Mouse (Mus musculus) kidney, embryonic 15.5 days (tissue): Measurements from ENCODE around the gene Gins2. TPM values are rescaled to one million over a fixed set of nuclear protein-coding genes. Genes with fewer than 3 reads are reported as not detected.

Experiments used
- ATAC-seq: fragments of 200-750 bp; cut with Nextera tagmentation; replicated peaks from 2 replicates; pipeline ENCODE4 v1.8.0; 2017; ENCODE audit warnings: moderate TSS enrichment; ENCODE audit not compliant: low FRiP score
- H3K27ac ChIP-seq: fragments of 300-500 bp; sonication (generic); 2 replicates; pipeline ENCODE4 v1.5.1; 2015; ENCODE audit warnings: mild to moderate bottlenecking, inconsistent platforms
- H3K27me3 ChIP-seq: fragments of 300-500 bp; sonication (generic); 2 replicates; pipeline ENCODE4 v1.6.1; 2015; ENCODE audit warnings: inconsistent platforms
- H3K36me3 ChIP-seq: fragments of 300-500 bp; sonication (generic); 2 replicates; pipeline ENCODE4 v1.6.1; 2015; ENCODE audit warnings: inconsistent platforms
- H3K4me1 ChIP-seq: fragments of 300-500 bp; sonication (generic); 2 replicates; pipeline ENCODE4 v1.6.1; 2015; ENCODE audit warnings: inconsistent platforms
- H3K4me2 ChIP-seq: fragments of 300-500 bp; sonication (generic); 2 replicates; pipeline ENCODE4 v1.6.1; 2015; ENCODE audit warnings: moderate library complexity, mild to moderate bottlenecking, inconsistent platforms
- H3K4me3 ChIP-seq: fragments of 300-500 bp; sonication (generic); replicated peaks from 2 replicates; pipeline ENCODE4 v1.5.1; 2015; ENCODE audit warnings: mild to moderate bottlenecking, inconsistent platforms
- H3K9ac ChIP-seq: fragments of 300-500 bp; sonication (generic); 2 replicates; pipeline ENCODE4 v1.6.1; 2015; ENCODE audit warnings: mild to moderate bottlenecking, inconsistent platforms
- H3K9me3 ChIP-seq: fragments of 300-500 bp; sonication (generic); replicated peaks from 2 replicates; pipeline ENCODE4 v1.6.1; 2016; ENCODE audit warnings: inconsistent platforms
- WGBS: fragments of 180-500 bp; shearing (Covaris S2); methylation state at CpG from one replicate; pipeline ENCODE4 v1.1.7; 2015; ENCODE audit warnings: mixed read lengths; 5-methylcytosine and 5-hydroxymethylcytosine counted together
- polyA plus RNA-seq: library from polyadenylated mRNA; unstranded; fragments of >200 nt; fragmentation: Nextera tagmentation; extraction: Ambion mirVana; gene quantifications from 2 replicates; pipeline ENCODE4 v1.2.1, GENCODE M21; 2015

Gene Gins2
- polyA plus RNA-seq, 1 experiment from 2014 or later: 107 TPM

DNA sequence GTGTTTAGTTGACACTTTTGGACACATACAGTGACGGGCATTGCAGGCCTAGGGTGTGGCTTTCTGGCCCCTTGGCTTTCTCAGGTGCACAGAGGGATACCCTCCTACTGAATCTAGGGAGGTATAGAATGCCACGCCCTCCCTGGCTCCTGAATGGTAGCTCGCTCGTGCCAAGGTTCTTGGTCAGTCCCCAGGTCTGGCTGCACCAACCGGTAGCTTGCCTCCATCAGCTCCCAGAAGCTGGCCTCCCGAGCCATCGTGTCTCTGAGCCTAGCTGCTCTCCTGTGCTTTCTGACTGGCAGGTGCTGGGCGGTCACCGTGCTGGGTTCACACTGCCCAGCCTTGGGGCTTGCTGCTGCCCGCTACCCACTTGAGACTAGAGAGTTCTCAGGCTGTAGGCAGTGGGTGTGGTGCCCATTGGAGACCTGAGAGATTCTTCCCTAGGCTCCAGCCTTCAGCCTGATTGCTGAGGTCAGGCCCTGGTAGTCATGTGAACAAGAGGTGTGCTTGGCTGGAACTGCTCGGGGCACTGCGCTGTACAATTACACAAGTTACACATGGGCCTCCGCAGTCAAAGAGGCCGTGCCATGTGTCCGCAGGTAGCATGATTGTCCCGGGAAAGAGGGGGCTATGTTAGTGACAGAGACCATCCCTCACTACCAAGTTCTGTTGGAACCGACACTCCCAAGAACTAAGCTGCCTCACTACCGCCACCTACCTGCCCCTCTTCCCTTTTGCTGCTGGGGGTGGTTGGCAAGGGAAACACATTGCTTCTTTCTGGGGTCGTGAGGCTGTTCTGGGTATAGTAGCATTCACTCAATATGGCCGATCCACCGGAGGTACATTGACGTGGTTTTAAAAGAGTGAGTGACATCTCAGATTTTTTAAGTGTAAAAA, 27.3 kb downstream of the Gins2 start:
- no peaks in the 10 kb centered on the region for H3K27me3 ChIP-seq
- no peak overlapping the region for H3K4me2 ChIP-seq
- 80% methylated on average over 22 of the region's 22 CpGs for whole genome bisulfite sequencing
- no peak overlapping the region for H3K4me3 ChIP-seq
- peaks cover 89% of the 10 kb centered on the region for H3K4me1 ChIP-seq
- H3K27ac ChIP-seq: 0 out of 2 replicates have a peak overlapping the region, but pooled peaks have one; percentile 88
- peaks cover 9% of the 10 kb centered on the region for H3K36me3 ChIP-seq
- no peak overlapping the region for H3K9ac ChIP-seq
- no peak for ATAC-seq
- H3K9me3 ChIP-seq: no peaks in the 10 kb centered on the region

DNA sequence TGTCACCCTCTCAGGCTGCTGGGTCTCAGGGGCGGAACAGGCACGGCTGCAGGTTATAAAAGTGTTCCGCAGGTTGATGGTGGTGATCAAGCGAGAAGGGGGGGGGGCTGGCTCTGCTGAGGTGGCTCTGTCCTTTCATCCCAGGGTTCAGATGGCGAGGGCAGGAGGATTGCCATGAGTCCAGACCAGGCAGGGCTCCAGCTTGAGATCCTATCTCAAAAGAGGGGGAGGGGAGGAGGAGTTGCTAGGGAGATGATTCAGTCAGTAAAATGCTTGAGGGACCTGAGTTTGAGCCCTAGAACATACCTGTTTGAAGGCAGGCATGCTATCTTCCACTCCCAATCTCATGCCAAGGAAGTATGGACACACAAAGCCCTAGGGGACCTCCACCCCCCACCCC, 28.6 kb downstream of the Gins2 start:
- Histone ChIP-seq H3K4me1 (peaks cover 99% of the 10 kb centered on the region), H3K9me3 (no peaks in the 10 kb centered on the region), H3K4me3 (no peak overlapping the region), H3K9ac (no peak overlapping the region), H3K27ac (no peak overlapping the region), H3K27me3 (no peaks in the 10 kb centered on the region), H3K4me2 (no peak overlapping the region), H3K36me3 (no peaks in the 10 kb centered on the region)
- ATAC-seq: no peak
- whole genome bisulfite sequencing: 72% methylated on average over 5 of the region's 5 CpGs

DNA sequence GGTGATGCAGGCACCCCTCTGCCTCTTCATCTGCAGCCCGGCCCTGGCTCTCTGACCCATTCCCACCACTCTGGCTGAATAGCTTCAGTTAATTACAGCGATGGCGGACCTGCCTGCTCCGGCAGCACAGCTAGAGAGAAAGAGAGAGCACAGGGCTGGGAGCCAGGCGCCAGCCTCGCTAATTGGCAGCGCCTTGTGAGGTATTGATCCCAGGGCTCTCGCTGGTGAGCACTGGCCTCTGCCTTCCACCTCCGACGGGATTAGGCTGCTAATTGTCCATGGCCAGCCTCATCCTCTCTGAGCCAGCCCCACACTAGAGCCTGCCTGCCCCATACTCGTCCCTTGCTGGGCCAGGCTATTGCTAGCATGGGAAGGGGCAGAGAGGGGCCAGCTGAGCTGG, 29.4 kb downstream of the Gins2 start:
- no peak overlapping the region for H3K4me3 ChIP-seq
- H3K9me3 ChIP-seq: no peaks in the 10 kb centered on the region
- peaks cover 99% of the 10 kb centered on the region for H3K4me1 ChIP-seq
- no peak overlapping the region for H3K4me2 ChIP-seq
- H3K9ac ChIP-seq: no peak overlapping the region
- no peak for ATAC-seq
- H3K36me3 ChIP-seq: peaks cover 6% of the 10 kb centered on the region
- H3K27ac ChIP-seq: no peak overlapping the region
- WGBS: 44% methylated on average over 11 of the region's 11 CpGs
- no peaks in the 10 kb centered on the region for H3K27me3 ChIP-seq

DNA sequence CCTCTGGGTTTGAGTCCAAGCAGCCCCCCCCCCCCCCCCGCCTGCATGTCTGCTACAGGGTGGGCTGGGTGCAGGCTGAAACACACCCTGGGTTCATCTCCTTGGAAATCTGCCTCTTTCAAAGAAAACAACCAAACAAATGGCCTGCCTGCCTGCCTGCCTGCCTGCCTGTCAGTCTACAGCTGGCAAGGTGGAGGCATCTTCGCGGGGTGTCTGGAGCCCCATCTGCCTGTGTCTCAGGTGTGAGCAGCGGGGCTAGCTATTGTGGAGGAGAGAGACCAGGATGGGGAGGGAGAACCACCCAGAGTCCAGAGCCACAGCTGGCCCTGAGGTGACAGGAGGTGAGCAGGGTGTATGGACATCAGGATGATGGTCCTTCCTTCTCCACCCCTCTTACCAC, 30.9 kb downstream of the Gins2 start:
- H3K9me3 ChIP-seq: no peaks in the 10 kb centered on the region
- H3K27ac ChIP-seq: no peak overlapping the region
- no peak overlapping the region for H3K4me3 ChIP-seq
- no peak overlapping the region for H3K4me2 ChIP-seq
- peaks cover 95% of the 10 kb centered on the region for H3K4me1 ChIP-seq
- ATAC-seq: no peak
- H3K27me3 ChIP-seq: no peaks in the 10 kb centered on the region
- no peak overlapping the region for H3K9ac ChIP-seq
- 59% methylated on average over 4 of the region's 4 CpGs for WGBS
- H3K36me3 ChIP-seq: peaks cover 16% of the 10 kb centered on the region

DNA sequence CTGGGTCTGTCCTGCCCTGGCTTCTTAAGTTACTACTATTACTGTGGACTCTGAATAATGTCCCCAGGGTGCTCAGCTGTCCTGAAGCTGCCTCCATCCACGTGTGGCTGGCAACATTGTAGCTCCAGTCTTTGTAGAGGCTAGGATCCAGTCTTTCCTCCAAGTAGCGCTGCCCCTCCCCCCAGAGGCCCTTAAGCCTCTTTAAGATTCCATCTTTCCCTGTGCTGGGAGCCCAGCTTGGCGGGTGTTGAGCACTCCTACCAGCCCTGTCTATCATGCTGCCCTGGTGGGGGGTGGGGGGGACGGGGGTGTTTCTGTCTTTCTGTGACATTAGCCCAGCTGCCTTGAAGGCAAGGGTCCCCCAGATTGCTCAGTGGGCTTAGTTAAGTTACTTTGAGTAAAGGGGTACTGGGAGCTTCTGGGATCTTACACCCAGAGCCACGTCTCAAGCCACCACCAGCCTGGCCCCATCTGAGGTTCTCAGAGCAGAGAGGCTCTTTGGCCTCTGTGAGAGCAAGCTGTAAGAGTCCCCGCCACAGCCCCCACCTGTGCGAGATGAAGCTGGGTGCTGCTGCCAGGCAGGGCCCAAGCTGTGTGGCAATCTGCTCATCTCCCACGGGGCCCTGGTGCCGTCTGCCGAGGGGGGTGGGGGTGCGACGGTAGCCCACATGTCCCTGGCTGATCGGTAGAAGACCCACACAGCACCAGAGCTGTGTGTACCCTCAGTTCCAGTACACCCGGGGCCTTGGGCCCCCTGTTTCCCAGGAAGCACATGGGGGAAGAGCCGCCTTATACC, 31.7 kb downstream of the Gins2 start:
- Histone ChIP-seq H3K4me2 (no peak overlapping the region), H3K27ac (0 out of 2 replicates have a peak overlapping the region, but pooled peaks have one; percentile 7), H3K9ac (no peak overlapping the region), H3K4me1 (peaks cover 93% of the 10 kb centered on the region), H3K27me3 (no peaks in the 10 kb centered on the region), H3K9me3 (no peaks in the 10 kb centered on the region), H3K36me3 (peaks cover 16% of the 10 kb centered on the region), H3K4me3 (no peak overlapping the region)
- 62% methylated on average over 15 of the region's 15 CpGs for WGBS
- no peak for ATAC-seq

DNA sequence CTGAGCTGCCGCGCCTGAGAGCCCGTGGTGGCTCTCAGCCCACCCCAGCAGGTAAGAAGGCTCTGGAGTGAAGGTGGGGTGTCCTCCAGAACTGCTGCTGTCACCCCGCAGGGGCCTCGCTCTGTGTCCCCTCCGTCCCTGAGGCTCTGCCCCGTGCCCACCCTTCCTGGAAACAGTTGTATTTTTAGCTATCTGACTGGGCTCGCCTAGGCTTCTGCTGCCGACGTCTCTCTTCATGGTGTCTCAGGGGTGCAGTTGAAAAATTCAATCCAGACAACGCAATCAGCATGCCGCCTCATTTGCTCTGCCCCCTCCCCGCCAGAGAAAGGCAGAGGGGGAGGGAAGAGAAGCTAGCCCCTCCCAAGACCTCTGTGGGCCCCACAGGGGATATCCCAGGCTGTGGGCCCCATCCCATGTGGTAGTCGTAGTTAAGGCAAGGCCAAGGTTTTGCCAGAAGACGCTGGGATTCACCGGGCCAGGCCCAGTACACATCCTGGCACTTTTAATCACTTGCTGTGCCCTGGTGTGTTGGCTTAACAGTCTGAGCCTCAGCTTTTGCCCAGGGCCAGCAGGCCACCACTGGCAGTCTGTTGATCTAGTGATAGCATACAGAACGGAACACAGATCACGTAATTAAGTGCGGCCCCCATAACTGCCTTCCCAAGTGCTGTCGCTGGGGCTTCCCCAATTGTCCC, 32.8 kb downstream of the Gins2 start:
- no peak overlapping the region for H3K4me2 ChIP-seq
- H3K27ac ChIP-seq: no peak overlapping the region
- H3K9ac ChIP-seq: no peak overlapping the region
- 66% methylated on average over 20 of the region's 20 CpGs for WGBS
- H3K27me3 ChIP-seq: no peaks in the 10 kb centered on the region
- no peak for ATAC-seq
- no peaks in the 10 kb centered on the region for H3K9me3 ChIP-seq
- H3K4me1 ChIP-seq: peaks cover 93% of the 10 kb centered on the region
- H3K36me3 ChIP-seq: peaks cover 16% of the 10 kb centered on the region
- no peak overlapping the region for H3K4me3 ChIP-seq

DNA sequence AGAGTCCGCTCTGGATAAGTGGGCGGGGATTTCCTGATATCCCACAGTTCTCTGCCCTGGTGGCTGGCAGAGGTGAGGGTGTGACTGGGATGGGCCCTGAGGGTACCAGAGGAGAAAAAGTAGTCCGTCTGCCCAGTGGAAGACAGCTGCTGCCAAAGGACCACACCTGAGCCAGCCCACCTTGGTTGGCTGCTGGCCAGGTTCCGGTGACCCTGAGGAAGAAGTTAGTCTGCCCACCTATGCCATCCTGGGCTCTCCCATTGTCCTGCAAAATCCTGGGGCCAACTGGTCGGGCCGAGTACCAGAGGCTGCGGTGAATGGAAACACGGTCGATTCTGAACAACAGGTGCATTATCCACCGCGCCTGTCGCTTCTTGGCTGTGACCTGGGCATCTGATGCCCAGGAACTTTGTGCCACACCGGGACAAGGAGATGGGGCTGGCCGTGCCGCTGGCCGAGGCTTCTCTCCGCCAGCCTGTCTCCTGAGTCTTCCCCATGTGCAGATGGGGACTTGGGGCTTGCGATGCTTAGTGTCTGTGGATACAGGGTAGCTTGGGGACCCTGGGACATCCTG, 34.6 kb downstream of the Gins2 start:
- Histone ChIP-seq H3K9ac (no peak overlapping the region), H3K4me1 (peaks cover 94% of the 10 kb centered on the region), H3K9me3 (no peaks in the 10 kb centered on the region), H3K27ac (no peak overlapping the region), H3K4me3 (no peak overlapping the region), H3K27me3 (no peaks in the 10 kb centered on the region), H3K36me3 (peaks cover 16% of the 10 kb centered on the region), H3K4me2 (no peak overlapping the region)
- 94% methylated on average over 18 of the region's 18 CpGs for WGBS
- no peak for ATAC-seq

DNA sequence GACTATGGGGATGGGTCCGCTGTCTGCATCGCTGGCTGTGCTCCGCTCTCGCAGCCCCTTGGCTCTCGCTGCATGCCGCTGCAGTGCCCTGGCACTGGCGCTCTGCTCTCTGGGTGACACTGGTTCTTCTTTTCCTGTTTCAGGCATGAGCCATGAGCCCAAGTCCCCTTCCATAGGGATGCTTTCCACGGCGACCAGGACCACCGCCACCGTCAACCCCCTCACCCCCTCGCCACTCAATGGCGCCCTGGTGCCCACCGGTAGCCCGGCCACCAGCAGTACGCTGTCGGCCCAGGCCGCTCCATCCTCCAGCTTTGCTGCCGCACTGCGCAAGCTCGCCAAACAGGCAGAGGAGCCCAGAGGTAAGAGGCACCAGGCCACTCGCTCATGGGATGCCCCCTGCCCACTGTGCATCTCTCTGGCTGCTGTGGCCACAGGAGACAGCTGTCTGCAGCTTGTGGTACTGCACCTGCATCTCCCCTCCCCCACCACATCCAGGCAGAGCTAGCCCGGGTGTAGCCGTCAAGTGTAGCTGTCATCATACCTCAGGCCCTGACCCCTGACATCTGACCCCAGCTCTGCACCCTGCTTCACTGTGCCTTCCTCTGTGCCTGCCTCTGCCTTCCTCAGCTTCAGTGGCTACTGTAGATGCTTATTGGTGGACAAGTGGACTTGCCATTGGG, 35.5 kb downstream of the Gins2 start:
- no peaks in the 10 kb centered on the region for H3K9me3 ChIP-seq
- H3K27ac ChIP-seq: no peak overlapping the region
- peaks cover 16% of the 10 kb centered on the region for H3K36me3 ChIP-seq
- no peak for ATAC-seq
- H3K4me2 ChIP-seq: no peak overlapping the region
- WGBS: 90% methylated on average over 24 of the region's 24 CpGs
- H3K9ac ChIP-seq: no peak overlapping the region
- no peaks in the 10 kb centered on the region for H3K27me3 ChIP-seq
- H3K4me1 ChIP-seq: peaks cover 94% of the 10 kb centered on the region
- H3K4me3 ChIP-seq: no peak overlapping the region

DNA sequence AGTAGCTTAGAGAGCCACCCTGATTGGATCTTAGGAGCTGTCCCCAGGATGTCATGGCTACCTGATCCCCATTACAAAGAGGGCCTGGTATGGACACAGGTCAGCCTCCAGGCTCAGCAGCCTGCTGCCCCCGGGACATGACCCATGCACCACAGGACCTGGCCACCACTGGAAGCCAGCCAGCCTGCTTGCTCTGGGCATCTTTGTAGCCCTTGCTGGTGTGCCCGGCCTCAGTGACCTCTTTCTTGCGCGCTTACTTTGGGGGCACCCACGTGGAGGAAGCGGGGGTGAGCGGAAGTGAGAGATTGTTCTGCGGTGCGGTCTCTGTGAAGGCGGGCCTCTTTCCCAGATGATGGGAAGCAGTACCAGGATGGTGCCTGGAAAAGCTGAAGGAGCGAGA, 36.6 kb downstream of the Gins2 start:
- Histone ChIP-seq H3K4me2 (no peak overlapping the region), H3K36me3 (peaks cover 16% of the 10 kb centered on the region), H3K9ac (no peak overlapping the region), H3K4me1 (peaks cover 94% of the 10 kb centered on the region), H3K4me3 (no peak overlapping the region), H3K27me3 (no peaks in the 10 kb centered on the region), H3K27ac (no peak overlapping the region), H3K9me3 (no peaks in the 10 kb centered on the region)
- no peak for ATAC-seq
- 85% methylated on average over 11 of the region's 11 CpGs for WGBS

DNA sequence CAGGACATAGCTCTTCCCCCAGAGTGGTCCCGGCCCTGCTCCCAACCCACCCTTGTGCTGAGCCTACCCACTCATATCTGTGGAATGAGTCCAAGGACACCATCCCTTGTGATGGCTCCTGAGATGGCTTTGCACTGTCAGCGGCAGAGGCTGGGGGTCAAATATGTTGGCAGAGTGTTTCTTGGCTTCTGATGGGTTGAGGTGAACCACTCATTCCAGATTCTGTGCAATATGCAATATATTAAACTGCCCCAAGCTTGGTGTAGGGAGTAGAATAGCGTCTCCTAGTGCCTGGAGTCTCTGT, 37.5 kb downstream of the Gins2 start:
- Histone ChIP-seq H3K27ac (no peak overlapping the region), H3K27me3 (no peaks in the 10 kb centered on the region), H3K9me3 (no peaks in the 10 kb centered on the region), H3K9ac (no peak overlapping the region), H3K36me3 (peaks cover 16% of the 10 kb centered on the region), H3K4me1 (peaks cover 94% of the 10 kb centered on the region), H3K4me2 (no peak overlapping the region), H3K4me3 (no peak overlapping the region)
- WGBS: 86% methylated on average over 3 of the region's 3 CpGs
- ATAC-seq: no peak

DNA sequence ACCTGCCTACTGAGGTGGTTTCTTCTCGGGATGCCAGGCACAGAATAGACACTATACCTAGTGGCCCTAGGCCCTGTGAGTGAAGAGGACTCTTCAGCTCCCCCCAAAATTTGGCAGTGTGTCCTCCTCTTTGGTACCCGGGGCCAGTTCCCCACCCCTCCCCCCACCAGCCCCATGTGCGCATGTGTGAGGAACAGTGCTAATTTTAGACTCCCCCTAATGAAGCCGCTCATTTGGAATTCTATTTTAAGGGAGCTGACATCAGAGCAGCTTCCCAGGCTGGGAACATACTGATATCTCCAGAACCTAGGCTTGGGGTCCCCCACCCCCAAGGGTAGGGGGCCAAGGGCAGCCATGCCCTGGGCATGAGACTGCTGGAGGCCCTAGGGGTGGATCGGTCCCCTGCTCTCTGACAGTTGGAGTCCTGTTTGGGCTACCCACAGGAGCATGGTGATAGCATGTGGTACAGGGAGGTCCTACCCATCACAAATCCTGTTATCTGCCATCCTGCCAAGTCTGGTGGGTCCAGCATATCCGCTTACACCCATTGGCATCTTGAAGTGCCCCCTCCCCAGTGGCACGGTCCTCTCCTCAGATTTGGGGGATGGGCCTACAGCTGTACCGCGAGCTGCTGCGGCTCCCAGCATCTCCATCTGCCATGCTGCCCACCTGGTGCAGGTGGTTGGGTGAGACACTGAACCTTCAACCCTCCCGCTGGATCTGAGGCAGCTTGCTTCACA, 38.0 kb downstream of the Gins2 start:
- Histone ChIP-seq H3K4me2 (no peak overlapping the region), H3K9me3 (no peaks in the 10 kb centered on the region), H3K36me3 (peaks cover 16% of the 10 kb centered on the region), H3K4me1 (peaks cover 94% of the 10 kb centered on the region), H3K9ac (no peak overlapping the region), H3K27ac (no peak overlapping the region), H3K4me3 (no peak overlapping the region), H3K27me3 (no peaks in the 10 kb centered on the region)
- WGBS: 75% methylated on average over 11 of the region's 11 CpGs
- ATAC-seq: no peak
